Mouse (Mus musculus) urinary bladder, postnatal 4 days (tissue): ENCODE data around the gene Scd2.
"Not testable (repeated sequence)": the region's sequence is repeated elsewhere in the genome, so short reads cannot be mapped to it uniquely, and the experiment has no call there.

Experiments
- DNase-seq, 2 experiments: peaks; one replicate each; pipeline ENCODE4 v3.0.0; 2021 to 2022; ENCODE audit warnings: low spot score in 2 of 2

The Scd2 gene

DNA sequence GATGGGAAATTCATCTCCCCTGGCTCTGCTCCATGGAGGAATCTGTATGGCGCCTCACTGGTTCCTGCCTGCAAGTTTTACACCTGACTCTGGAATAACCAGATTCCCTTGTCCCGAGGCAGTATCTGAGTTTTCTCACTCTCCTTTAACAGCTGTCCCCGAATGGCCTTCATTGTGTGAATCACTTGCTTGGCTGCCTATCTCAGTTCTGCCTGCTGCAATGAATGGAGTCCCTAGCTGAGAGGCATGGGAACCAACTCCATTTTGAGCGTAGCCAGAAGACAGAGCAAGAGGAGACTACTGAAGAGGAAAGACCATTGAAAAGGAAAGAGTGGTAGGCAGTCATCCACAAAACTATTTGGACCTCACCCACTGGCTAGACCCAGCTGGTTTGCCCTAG, 19.8 kb upstream of the Scd2 start:
- DNase-seq = no peak

GRCm38 (mm10) chr19:44274452-44274851, 19.0 kb upstream of the Scd2 start:
- no peak for DNase-seq

DNA sequence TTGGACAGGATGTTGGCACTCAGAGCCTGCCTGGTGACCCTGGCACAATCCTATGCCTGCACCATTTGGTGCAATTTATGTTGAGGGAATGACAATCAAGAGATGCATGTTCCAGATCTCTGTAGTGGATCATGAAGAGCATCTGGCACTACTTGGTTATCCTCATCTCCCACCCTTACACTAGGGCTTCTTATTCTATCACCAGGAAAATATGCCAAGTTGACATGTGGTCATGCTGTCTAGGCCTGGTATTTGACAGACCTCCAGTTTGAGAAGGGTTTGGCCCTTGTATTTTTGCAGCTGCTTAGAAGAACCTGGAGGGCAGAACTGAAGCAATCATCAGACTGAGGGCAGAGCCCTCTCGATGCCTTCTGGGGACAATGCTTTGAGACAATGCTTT, 18.1 kb upstream of the Scd2 start:
- DNase-seq = no peak

- DNase-seq = no peak
These were observed 16.6 kb upstream of the Scd2 start for GRCm38 (mm10) chr19:44276861-44277260.

- DNase-seq = no peak
These were observed 15.5 kb upstream of the Scd2 start for GRCm38 (mm10) chr19:44277931-44278330.

GRCm38 (mm10) chr19:44280755-44281154, 12.7 kb upstream of the Scd2 start:
- no peak for DNase-seq

DNA sequence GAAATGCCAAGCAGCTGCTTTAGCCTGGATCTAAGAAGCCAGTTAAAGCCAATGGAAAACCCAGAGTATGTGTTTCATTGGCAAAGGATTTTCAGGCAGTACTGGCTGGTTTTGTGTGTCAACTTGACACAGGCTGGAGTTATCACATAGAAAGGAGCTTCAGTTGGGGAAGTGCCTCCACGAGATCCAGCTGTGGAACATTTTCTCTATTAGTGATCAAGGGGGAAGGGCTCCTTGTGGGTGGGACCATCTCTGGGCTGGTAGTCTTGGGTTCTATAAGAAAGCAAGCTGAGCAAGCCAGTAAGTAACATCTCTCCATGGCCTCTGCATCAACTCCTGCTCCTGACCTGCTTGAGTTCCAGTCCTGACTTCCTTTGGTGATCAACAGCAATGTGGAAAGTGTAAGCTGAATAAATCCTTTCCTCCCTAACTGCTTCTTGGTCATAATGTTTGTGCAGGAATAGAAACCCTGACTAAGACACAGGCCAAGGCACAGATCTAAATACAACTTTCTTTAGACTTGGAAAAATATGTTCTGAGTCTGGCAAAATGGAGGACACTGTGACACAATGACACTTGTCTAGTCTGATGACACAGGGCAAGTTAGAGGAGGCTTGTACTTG, 11.5 kb upstream of the Scd2 start:
- not testable (repeated sequence) for DNase-seq

- no peak for DNase-seq
These were observed 10.8 kb upstream of the Scd2 start for GRCm38 (mm10) chr19:44282534-44283156.

DNA sequence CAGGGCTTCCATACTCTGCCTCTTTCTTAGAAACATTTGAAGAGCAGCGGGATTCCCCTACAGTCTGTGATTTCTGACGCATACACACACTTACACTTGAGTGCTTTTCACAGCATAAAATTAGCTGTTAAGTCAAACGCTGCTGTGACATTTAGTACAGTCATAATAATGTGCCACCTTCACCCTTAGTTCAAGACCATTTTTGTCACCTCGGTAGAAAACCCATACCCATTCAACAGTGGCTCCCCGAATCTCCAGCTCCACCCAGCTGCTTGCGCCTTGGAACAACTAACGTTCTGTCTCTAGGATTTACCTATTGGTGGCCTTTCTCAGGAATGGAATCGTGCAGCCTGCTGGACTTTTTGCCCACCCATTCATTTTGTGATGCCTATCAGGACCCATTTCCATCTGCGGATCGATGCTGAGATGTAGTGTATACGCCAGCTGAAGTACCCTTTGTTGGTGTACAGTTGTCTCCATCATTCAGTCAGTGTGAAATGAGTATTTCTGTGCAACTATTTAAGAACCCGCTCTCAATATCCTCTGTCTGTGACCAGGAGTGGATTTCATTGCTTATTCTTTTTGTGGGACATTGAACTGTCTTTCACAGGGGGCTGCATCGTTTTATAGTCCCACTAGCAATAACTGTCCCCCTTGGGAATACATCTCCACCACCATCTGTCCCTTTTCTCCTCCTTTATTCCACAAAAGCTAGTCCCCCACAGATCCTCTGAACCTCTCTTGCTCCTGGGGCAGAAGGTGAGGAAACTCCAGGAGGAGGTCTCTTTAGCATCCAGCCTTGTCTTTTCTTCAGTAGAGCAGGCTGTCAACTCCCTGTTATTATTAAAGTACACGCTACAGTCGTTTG, 10.1 kb upstream of the Scd2 start:
- no peak for DNase-seq

- DNase-seq = peak; percentile 90 to 94
These were observed 9.3 kb upstream of the Scd2 start for GRCm38 (mm10) chr19:44284025-44284695.

GRCm38 (mm10) chr19:44284723-44285122, 8.8 kb upstream of the Scd2 start:
- DNase-seq = no peak

GRCm38 (mm10) chr19:44285554-44285953, 7.9 kb upstream of the Scd2 start:
- no peak for DNase-seq

DNA sequence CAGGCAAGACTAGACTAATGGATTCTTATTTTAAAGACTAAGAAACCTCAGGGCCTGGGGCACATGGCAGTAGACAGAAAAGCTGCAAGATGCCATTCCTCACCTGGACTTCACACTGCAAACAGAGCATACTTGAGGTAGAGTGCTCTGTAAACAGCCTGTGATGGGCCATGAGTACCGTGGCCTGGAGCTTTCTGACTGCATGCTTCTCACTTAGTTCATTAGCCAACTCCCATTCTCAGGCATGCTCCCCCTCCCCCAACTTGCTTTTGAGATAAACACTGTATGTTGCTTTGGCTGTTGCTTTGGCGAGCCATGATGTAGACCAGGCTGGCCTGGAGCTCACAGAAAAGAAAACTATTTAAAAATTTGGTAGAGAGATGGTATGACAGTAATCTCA, 7.4 kb upstream of the Scd2 start:
- DNase-seq = no peak

GRCm38 (mm10) chr19:44287415-44288110, 5.9 kb upstream of the Scd2 start:
- DNase-seq = no peak

DNA sequence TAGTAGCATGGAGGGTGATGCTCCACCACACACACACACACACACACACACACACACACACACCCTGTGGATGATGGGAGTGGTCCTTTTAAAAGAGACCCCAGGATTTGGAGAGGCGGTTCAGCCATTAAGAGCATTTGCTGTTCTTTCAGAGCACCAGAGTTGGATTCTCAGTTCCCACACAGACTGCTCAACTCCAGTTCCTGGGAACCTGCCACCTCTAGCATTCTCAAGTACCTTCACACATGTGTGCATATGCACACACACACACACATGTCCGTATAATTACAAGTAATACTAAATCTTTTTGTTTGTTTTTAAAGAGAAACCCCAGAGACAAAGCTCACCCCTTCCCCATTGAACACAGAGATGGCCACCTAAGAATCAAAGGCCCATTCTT, 1.4 kb upstream of the Scd2 start:
- no peak for DNase-seq

DNA sequence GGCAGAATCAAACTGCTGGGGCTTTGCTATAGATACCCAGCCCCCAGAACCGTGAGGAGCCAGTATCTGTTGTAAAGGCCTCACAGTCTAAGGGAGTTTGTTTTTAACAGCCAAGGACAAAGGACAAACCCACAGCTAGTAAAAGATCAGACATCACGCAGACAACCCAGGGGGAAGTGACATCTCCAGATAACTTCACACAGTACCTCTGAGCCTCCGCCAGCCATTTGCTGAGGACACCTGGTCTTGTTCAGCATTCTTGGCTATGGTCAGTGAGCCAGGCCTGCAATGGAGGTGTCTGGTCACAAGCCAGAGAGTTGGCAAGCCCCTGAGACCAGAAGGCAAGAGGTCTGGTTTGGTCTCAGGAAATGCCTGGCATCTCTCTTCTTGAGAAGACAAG, 991 bp upstream of the Scd2 start:
- DNase-seq = no peak

DNA sequence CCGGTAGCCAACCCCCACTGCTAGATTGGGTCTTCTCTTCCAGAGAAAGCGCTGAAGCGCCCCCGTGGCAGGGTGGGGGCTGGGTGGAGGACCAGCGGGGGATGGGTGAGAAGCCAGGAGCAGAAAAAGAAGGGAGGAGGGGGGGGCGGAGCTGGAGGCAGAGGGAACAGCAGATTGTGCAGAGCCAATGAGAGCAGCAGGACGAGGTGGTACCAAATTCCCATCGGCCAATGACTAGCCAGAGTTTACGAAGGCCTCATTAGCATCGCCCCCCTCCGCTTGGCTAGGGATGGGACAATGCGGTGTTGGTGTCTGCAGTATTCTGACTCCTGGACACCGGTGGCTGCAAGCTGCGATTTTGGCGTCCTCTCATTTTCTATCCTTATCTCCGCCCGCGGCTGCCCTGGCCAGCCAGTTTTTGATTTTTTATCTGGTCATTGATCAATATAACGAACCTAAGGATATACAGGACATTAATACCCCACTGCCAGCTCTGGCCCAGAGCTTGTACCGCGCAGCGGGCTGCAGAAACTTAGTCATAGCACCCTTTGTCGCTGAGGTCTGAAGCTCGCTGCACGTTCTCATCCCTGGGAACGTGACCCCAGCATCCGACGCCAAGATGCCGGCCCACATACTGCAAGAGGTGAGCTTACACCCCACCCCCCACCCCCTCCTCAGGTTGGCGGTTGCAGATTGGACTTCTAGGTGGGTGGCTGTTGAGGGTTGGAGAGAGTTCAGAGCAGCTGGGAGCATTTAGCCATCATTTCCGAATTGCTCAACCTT, 486 bp downstream of the Scd2 start:
- peak; percentile 89 to 90 for DNase-seq

DNA sequence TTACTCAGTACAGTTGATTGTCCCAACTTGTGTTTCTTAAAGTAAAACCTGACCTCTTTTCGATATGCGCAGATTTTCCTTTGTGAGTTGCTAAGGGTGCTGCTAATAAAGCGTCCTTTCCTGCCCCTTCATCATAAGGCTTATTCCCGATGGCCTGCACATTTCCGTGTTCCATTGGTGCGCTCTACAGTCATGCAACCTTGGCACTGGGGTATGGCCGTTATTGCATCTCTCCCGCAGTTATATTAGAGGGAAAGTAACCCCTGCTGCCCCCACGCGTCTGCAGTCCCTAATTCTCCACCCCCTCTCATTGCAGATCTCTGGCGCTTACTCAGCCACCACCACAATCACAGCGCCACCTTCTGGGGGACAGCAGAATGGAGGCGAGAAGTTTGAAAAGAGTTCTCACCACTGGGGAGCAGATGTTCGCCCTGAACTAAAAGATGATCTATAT, 1.1 kb downstream of the Scd2 start:
- DNase-seq = peak; percentile 82 to 90

- DNase-seq = no peak
These were observed 1.8 kb downstream of the Scd2 start for GRCm38 (mm10) chr19:44295251-44295650.

- DNase-seq = peak; percentile 76 to 87
These were observed 2.3 kb downstream of the Scd2 start for GRCm38 (mm10) chr19:44295741-44296140.

DNA sequence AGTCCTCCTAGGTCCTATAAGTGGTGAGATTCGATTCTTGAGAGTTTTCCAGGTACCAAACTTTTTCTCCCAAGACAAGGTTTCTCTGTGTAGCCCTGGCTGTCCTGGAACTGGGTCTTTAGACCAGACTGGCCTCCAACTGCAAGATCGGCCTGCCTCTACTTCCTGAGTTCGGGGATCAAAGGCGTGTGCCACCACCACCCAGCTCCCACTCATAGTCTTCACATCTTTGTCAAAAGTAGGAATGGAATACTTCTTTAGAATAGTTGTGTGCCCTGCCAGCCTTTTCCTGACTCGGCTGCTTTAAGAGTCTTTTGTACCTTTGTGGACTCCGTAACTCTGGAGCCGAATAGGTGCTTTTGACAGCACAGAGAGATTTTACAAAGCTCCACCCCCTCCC, 2.7 kb downstream of the Scd2 start:
- DNase-seq = no peak
